Mouse (Mus musculus) C2C12 (cell line): ENCODE data around the gene Rflna. TPM values are rescaled to one million over a fixed set of nuclear protein-coding genes. Genes with fewer than 3 reads are reported as not detected.

Experiments
- H3K27me3 ChIP-seq: one replicate; pipeline ENCODE4 v1.6.1; 2011; ENCODE audit not compliant: control insufficient read depth, insufficient read depth, insufficient read length
- H3K36me3 ChIP-seq: one replicate; pipeline ENCODE4 v1.6.1; 2011; ENCODE audit not compliant: control insufficient read depth, insufficient read depth
- H3K4me3 ChIP-seq: one replicate; pipeline ENCODE4 v1.5.1; 2011; ENCODE audit warnings: mild to moderate bottlenecking, control low read depth; ENCODE audit not compliant: poor library complexity, insufficient read depth, severe bottlenecking
- H3K79me2 ChIP-seq: one replicate; pipeline ENCODE4 v1.6.1; 2011; ENCODE audit not compliant: control insufficient read depth, insufficient read depth
- H3K79me3 ChIP-seq: one replicate; pipeline ENCODE4 v1.6.1; 2011; ENCODE audit warnings: low read depth, control low read depth
- H3ac ChIP-seq: one replicate; pipeline ENCODE3; 2011; ENCODE audit warnings: low read depth; ENCODE audit not compliant: control insufficient read depth, insufficient read length
- CEBPB ChIP-seq: IDR thresholded peaks from one replicate; pipeline ENCODE4 v1.6.1; 2011; ENCODE audit warnings: low read depth, mild to moderate bottlenecking, control low read depth, moderate library complexity
- CTCF ChIP-seq: IDR thresholded peaks from one replicate; pipeline ENCODE4 v1.5.1; 2011; ENCODE audit not compliant: control insufficient read depth, insufficient read depth, insufficient read length
- FOSL1 ChIP-seq: IDR thresholded peaks from one replicate; pipeline ENCODE4 v1.8.0; 2011; ENCODE audit warnings: mild to moderate bottlenecking, low read length; ENCODE audit not compliant: poor library complexity, insufficient read depth, severe bottlenecking
- MAX ChIP-seq: IDR thresholded peaks from one replicate; pipeline ENCODE4 v1.6.1; 2011; ENCODE audit warnings: mild to moderate bottlenecking, control low read depth
- MYOD1 ChIP-seq: IDR thresholded peaks from one replicate; pipeline ENCODE4 v1.6.1; 2011; ENCODE audit warnings: low read depth; ENCODE audit not compliant: control insufficient read depth, insufficient read length
- MYOG ChIP-seq: IDR thresholded peaks from one replicate; pipeline ENCODE4 v1.6.1; 2011; ENCODE audit not compliant: control insufficient read depth, insufficient read length; ENCODE audit errors: extremely low read depth
- USF1 ChIP-seq: IDR thresholded peaks from one replicate; pipeline ENCODE4 v1.6.1; 2011; ENCODE audit warnings: low read depth, mild to moderate bottlenecking, control low read depth, moderate library complexity
- polyA plus RNA-seq: library from polyadenylated mRNA; unstranded; fragments of >200 nt; fragmentation: generic; extraction: Trizol; gene quantifications from one replicate; pipeline ENCODE4 v1.2.1, GENCODE M21; 2012; ENCODE audit warnings: missing spikeins

Rflna gene
- polyA plus RNA-seq, 1 experiment = 0.19 TPM

- Histone ChIP-seq H3K36me3 (peaks cover 72% of the 10 kb centered on the region), H3K4me3 (no peak overlapping the region), H3ac (no peak overlapping the region), H3K79me3 (peaks cover 6% of the 10 kb centered on the region), H3K79me2 (peaks cover 21% of the 10 kb centered on the region), H3K27me3 (no peaks in the 10 kb centered on the region)
- TF ChIP-seq CEBPB (no peak), MYOG (no peak), MAX (peak; percentile 50), CTCF (no peak), MYOD1 (peak; percentile 76), FOSL1 (no peak), USF1 (peak; percentile 76)
Observed at GRCm38 (mm10) chr5:125040128-125040584, 37.1 kb downstream of the Rflna start.

GRCm38 (mm10) chr5:125041578-125041977 is 38.6 kb downstream of the Rflna start:
- TF ChIP-seq USF1 = no peak
- TF ChIP-seq MAX = no peak
- TF ChIP-seq FOSL1 = no peak
- TF ChIP-seq CTCF = no peak
- TF ChIP-seq MYOG = no peak
- TF ChIP-seq MYOD1 = no peak
- TF ChIP-seq CEBPB = no peak
- Histone ChIP-seq H3K27me3 (no peaks in the 10 kb centered on the region), H3K4me3 (no peak overlapping the region), H3ac (no peak overlapping the region), H3K79me3 (peaks cover 7% of the 10 kb centered on the region), H3K36me3 (peaks cover 67% of the 10 kb centered on the region), H3K79me2 (peaks cover 30% of the 10 kb centered on the region)

- peaks cover 67% of the 10 kb centered on the region for H3K36me3 ChIP-seq
- peaks cover 7% of the 10 kb centered on the region for H3K79me3 ChIP-seq
- peaks cover 40% of the 10 kb centered on the region for H3K79me2 ChIP-seq
- no peaks in the 10 kb centered on the region for H3K27me3 ChIP-seq
- TF ChIP-seq USF1 (no peak), FOSL1 (no peak), CTCF (no peak), MYOG (no peak), MAX (no peak), CEBPB (no peak), MYOD1 (no peak)
- H3K4me3 ChIP-seq = no peak overlapping the region
- H3ac ChIP-seq = no peak overlapping the region
Observed at GRCm38 (mm10) chr5:125043448-125043847, 40.4 kb downstream of the Rflna start.

GRCm38 (mm10) chr5:125045202-125045601 is 42.2 kb downstream of the Rflna start:
- H3ac ChIP-seq = no peak overlapping the region
- no peak for TF ChIP-seq MYOD1
- no peaks in the 10 kb centered on the region for H3K27me3 ChIP-seq
- no peak overlapping the region for H3K4me3 ChIP-seq
- H3K79me3 ChIP-seq = peaks cover 7% of the 10 kb centered on the region
- H3K79me2 ChIP-seq = peaks cover 32% of the 10 kb centered on the region
- peaks cover 72% of the 10 kb centered on the region for H3K36me3 ChIP-seq

- TF ChIP-seq USF1 (no peak), CTCF (no peak), MAX (no peak), MYOG (no peak), FOSL1 (no peak), MYOD1 (no peak), CEBPB (no peak)
- Histone ChIP-seq H3K27me3 (no peaks in the 10 kb centered on the region), H3ac (no peak overlapping the region), H3K4me3 (no peak overlapping the region), H3K79me2 (peaks cover 39% of the 10 kb centered on the region), H3K36me3 (peaks cover 84% of the 10 kb centered on the region), H3K79me3 (peaks cover 9% of the 10 kb centered on the region)
Observed at GRCm38 (mm10) chr5:125046436-125046835, 43.4 kb downstream of the Rflna start.

- Histone ChIP-seq H3K79me3 (peaks cover 20% of the 10 kb centered on the region), H3K79me2 (peaks cover 58% of the 10 kb centered on the region), H3K4me3 (no peak overlapping the region), H3K36me3 (peaks cover 82% of the 10 kb centered on the region), H3K27me3 (no peaks in the 10 kb centered on the region), H3ac (no peak overlapping the region)
- TF ChIP-seq MYOG (no peak), MYOD1 (no peak), FOSL1 (no peak), CTCF (no peak)
Observed at GRCm38 (mm10) chr5:125049481-125049880, 46.5 kb downstream of the Rflna start.
